Mouse (Mus musculus): Measurements from ENCODE around the gene Gabbr1. TPM values are rescaled to one million over a fixed set of nuclear protein-coding genes. Genes with fewer than 3 reads are reported as not detected.

The Gabbr1 gene
- polyA plus RNA-seq, 1 experiment from 2014 or later = 103 TPM

GRCm38 (mm10) chr17:37028683-37029120, 17.1 kb upstream of the Gabbr1 start:
- Histone ChIP-seq H3K27me3 (ENCODE audit: control insufficient read depth, insufficient read depth, low read length) (no peaks in the 10 kb centered on the region), H3K27ac (ENCODE audit: low read depth, low read length) (peak overlapping the region; percentile 97), H3K4me1 (ENCODE audit: control insufficient read depth, insufficient read depth, low read length) (no peaks in the 10 kb centered on the region), H3K9me3 (ENCODE audit: control insufficient read depth, low read length) (no peaks in the 10 kb centered on the region), H3K9ac (replicated peaks; ENCODE audit: low read depth, low read length) (peak overlapping the region; percentile 55), H3K36me3 (ENCODE audit: control insufficient read depth, insufficient read depth, low read length) (no peaks in the 10 kb centered on the region), H3K4me2 (ENCODE audit: low read depth, low read length) (peak overlapping the region; percentile 52), H3K4me3 (ENCODE audit: low read depth, low read length) (peak overlapping the region; percentile 35)
- peak; percentile 99 for ATAC-seq (ENCODE audit: low read depth)
- WGBS = 0% methylated on average over 14 of the region's 14 CpGs

- ATAC-seq (ENCODE audit: low read depth) = 0 out of 2 replicates have a peak, but pooled peaks have one; percentile 5
- Histone ChIP-seq H3K4me3 (ENCODE audit: low read depth, low read length) (peak overlapping the region; percentile 35), H3K9me3 (ENCODE audit: control insufficient read depth, low read length) (no peaks in the 10 kb centered on the region), H3K36me3 (ENCODE audit: control insufficient read depth, insufficient read depth, low read length) (no peaks in the 10 kb centered on the region), H3K9ac (replicated peaks; ENCODE audit: low read depth, low read length) (peak overlapping the region; percentile 55), H3K27me3 (ENCODE audit: control insufficient read depth, insufficient read depth, low read length) (no peaks in the 10 kb centered on the region), H3K4me1 (ENCODE audit: control insufficient read depth, insufficient read depth, low read length) (no peaks in the 10 kb centered on the region), H3K27ac (ENCODE audit: low read depth, low read length) (peak overlapping the region; percentile 97), H3K4me2 (ENCODE audit: low read depth, low read length) (peak overlapping the region; percentile 52)
- 68% methylated on average over 8 of the region's 8 CpGs for WGBS
These were observed 16.6 kb upstream of the Gabbr1 start for GRCm38 (mm10) chr17:37029162-37029561.

- no peaks in the 10 kb centered on the region for H3K4me1 ChIP-seq (ENCODE audit: control insufficient read depth, insufficient read depth, low read length)
- ATAC-seq (ENCODE audit: low read depth) = no peak
- H3K27me3 ChIP-seq (ENCODE audit: control insufficient read depth, insufficient read depth, low read length) = no peaks in the 10 kb centered on the region
- H3K9me3 ChIP-seq (ENCODE audit: control insufficient read depth, low read length) = no peaks in the 10 kb centered on the region
- no peak overlapping the region for H3K27ac ChIP-seq (ENCODE audit: low read depth, low read length)
- H3K36me3 ChIP-seq (ENCODE audit: control insufficient read depth, insufficient read depth, low read length) = no peaks in the 10 kb centered on the region
- 80% methylated on average over 2 of the region's 2 CpGs for WGBS
- H3K4me2 ChIP-seq (ENCODE audit: low read depth, low read length) = no peak overlapping the region
- H3K4me3 ChIP-seq (ENCODE audit: low read depth, low read length) = no peak overlapping the region
- H3K9ac ChIP-seq (replicated peaks; ENCODE audit: low read depth, low read length) = no peak overlapping the region
These were observed 6.5 kb upstream of the Gabbr1 start for GRCm38 (mm10) chr17:37039127-37039894.

GRCm38 (mm10) chr17:37044651-37045244, 1.0 kb upstream of the Gabbr1 start:
- no peaks in the 10 kb centered on the region for H3K9me3 ChIP-seq (ENCODE audit: control insufficient read depth, low read length)
- ATAC-seq (ENCODE audit: low read depth) = no peak
- peak overlapping the region; percentile 98 for H3K9ac ChIP-seq (replicated peaks; ENCODE audit: low read depth, low read length)
- H3K27ac ChIP-seq (ENCODE audit: low read depth, low read length) = peak overlapping the region; percentile 94
- H3K4me2 ChIP-seq (ENCODE audit: low read depth, low read length) = peak overlapping the region; percentile 84
- H3K27me3 ChIP-seq (ENCODE audit: control insufficient read depth, insufficient read depth, low read length) = no peaks in the 10 kb centered on the region
- WGBS = 82% methylated on average over 7 of the region's 7 CpGs
- no peaks in the 10 kb centered on the region for H3K36me3 ChIP-seq (ENCODE audit: control insufficient read depth, insufficient read depth, low read length)
- peaks cover 25% of the 10 kb centered on the region for H3K4me1 ChIP-seq (ENCODE audit: control insufficient read depth, insufficient read depth, low read length)
- peak overlapping the region; percentile 88 for H3K4me3 ChIP-seq (ENCODE audit: low read depth, low read length)

- Histone ChIP-seq H3K36me3 (ENCODE audit: control insufficient read depth, insufficient read depth, low read length) (no peaks in the 10 kb centered on the region), H3K4me1 (ENCODE audit: control insufficient read depth, insufficient read depth, low read length) (peaks cover 33% of the 10 kb centered on the region), H3K9ac (replicated peaks; ENCODE audit: low read depth, low read length) (peak overlapping the region; percentile 98), H3K4me2 (ENCODE audit: low read depth, low read length) (peak overlapping the region; percentile 84), H3K9me3 (ENCODE audit: control insufficient read depth, low read length) (no peaks in the 10 kb centered on the region), H3K4me3 (ENCODE audit: low read depth, low read length) (peak overlapping the region; percentile 88), H3K27me3 (ENCODE audit: control insufficient read depth, insufficient read depth, low read length) (no peaks in the 10 kb centered on the region), H3K27ac (ENCODE audit: low read depth, low read length) (peak overlapping the region; percentile 94)
- under 1% methylated on average over 51 of the region's 58 CpGs for WGBS
- peak; percentile 57 for ATAC-seq (ENCODE audit: low read depth)
These were observed 746 bp downstream of the Gabbr1 start for GRCm38 (mm10) chr17:37046312-37047112.

GRCm38 (mm10) chr17:37047332-37047976, 1.7 kb downstream of the Gabbr1 start:
- no peak for ATAC-seq (ENCODE audit: low read depth)
- H3K9ac ChIP-seq (replicated peaks; ENCODE audit: low read depth, low read length) = peak overlapping the region; percentile 98; the same call in 1 of the 2 replicates
- H3K9me3 ChIP-seq (ENCODE audit: control insufficient read depth, low read length) = no peaks in the 10 kb centered on the region
- no peaks in the 10 kb centered on the region for H3K36me3 ChIP-seq (ENCODE audit: control insufficient read depth, insufficient read depth, low read length)
- peaks cover 38% of the 10 kb centered on the region for H3K4me1 ChIP-seq (ENCODE audit: control insufficient read depth, insufficient read depth, low read length)
- 14% methylated on average over 19 of the region's 19 CpGs for WGBS
- H3K4me3 ChIP-seq (ENCODE audit: low read depth, low read length) = peak overlapping the region; percentile 88
- H3K27ac ChIP-seq (ENCODE audit: low read depth, low read length) = 0 out of 2 replicates have a peak overlapping the region, but pooled peaks have one; percentile 30
- H3K27me3 ChIP-seq (ENCODE audit: control insufficient read depth, insufficient read depth, low read length) = no peaks in the 10 kb centered on the region
- peak overlapping the region; percentile 84 for H3K4me2 ChIP-seq (ENCODE audit: low read depth, low read length)

- no peaks in the 10 kb centered on the region for H3K27me3 ChIP-seq (ENCODE audit: control insufficient read depth, insufficient read depth, low read length)
- no peaks in the 10 kb centered on the region for H3K9me3 ChIP-seq (ENCODE audit: control insufficient read depth, low read length)
- H3K4me2 ChIP-seq (ENCODE audit: low read depth, low read length) = peak overlapping the region; percentile 84
- H3K4me3 ChIP-seq (ENCODE audit: low read depth, low read length) = peak overlapping the region; percentile 88
- H3K9ac ChIP-seq (replicated peaks; ENCODE audit: low read depth, low read length) = 0 out of 2 replicates have a peak overlapping the region, but pooled peaks have one; percentile 21
- H3K27ac ChIP-seq (ENCODE audit: low read depth, low read length) = no peak overlapping the region
- peaks cover 38% of the 10 kb centered on the region for H3K4me1 ChIP-seq (ENCODE audit: control insufficient read depth, insufficient read depth, low read length)
- ATAC-seq (ENCODE audit: low read depth) = no peak
- WGBS = 20% methylated on average over 3 of the region's 3 CpGs
- H3K36me3 ChIP-seq (ENCODE audit: control insufficient read depth, insufficient read depth, low read length) = no peaks in the 10 kb centered on the region; the same call in 1 of the 2 replicates
These were observed 2.2 kb downstream of the Gabbr1 start for GRCm38 (mm10) chr17:37047981-37048380.

- Histone ChIP-seq H3K27ac (ENCODE audit: low read depth, low read length) (no peak overlapping the region), H3K36me3 (ENCODE audit: control insufficient read depth, insufficient read depth, low read length) (no peaks in the 10 kb centered on the region; the same call in 1 of the 2 replicates), H3K4me2 (ENCODE audit: low read depth, low read length) (peak overlapping the region; percentile 84), H3K9me3 (ENCODE audit: control insufficient read depth, low read length) (no peaks in the 10 kb centered on the region), H3K9ac (replicated peaks; ENCODE audit: low read depth, low read length) (0 out of 2 replicates have a peak overlapping the region, but pooled peaks have one; percentile 21), H3K4me3 (ENCODE audit: low read depth, low read length) (peak overlapping the region; percentile 88), H3K4me1 (ENCODE audit: control insufficient read depth, insufficient read depth, low read length) (peaks cover 38% of the 10 kb centered on the region), H3K27me3 (ENCODE audit: control insufficient read depth, insufficient read depth, low read length) (no peaks in the 10 kb centered on the region)
- WGBS = 64% methylated on average over 7 of the region's 7 CpGs
- no peak for ATAC-seq (ENCODE audit: low read depth)
These were observed 2.6 kb downstream of the Gabbr1 start for GRCm38 (mm10) chr17:37048383-37048782.

Data from neural tube, embryonic 14.5 days (tissue).